Mouse (Mus musculus): ENCODE measurements at regions not wholly inside any gene's neighbourhood (a gene's known extent, or its start where the extent isn't known, plus 50 kb on each side); places are given as distances from the start of the nearest gene placed in this dataset.

DNA sequence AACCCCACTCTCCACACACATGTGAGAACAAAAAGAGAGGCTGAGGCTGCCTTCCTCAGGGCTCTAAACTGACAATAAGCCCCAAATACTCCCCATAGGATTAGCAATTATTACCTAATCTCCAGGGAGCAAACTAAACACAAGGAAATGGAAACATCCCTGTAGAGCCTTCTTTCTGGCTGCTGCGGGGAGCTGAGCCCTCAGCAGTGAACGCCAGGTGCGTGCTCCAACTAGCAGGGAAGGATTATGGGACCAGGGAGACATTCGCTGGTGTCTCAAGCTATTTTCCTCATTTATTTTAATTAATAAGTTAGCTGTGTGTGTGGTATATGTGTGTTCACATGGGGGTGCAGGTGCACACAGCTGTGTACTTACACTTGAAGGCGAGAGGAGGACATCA, 144.4 kb downstream of the Chst1 start:
- no peak for TF ChIP-seq CHD2 (IDR thresholded peaks at IDR 0.05; ENCODE audit: low read depth, low read length)
- no peak for TF ChIP-seq MAFK (IDR thresholded peaks at IDR 0.05; ENCODE audit: insufficient read depth, low read depth, low read length)
- TF ChIP-seq ZNF384 (IDR thresholded peaks at IDR 0.05; ENCODE audit: low read depth, low read length), result no peak
- no peak for TF ChIP-seq HCFC1 (IDR thresholded peaks at IDR 0.05; ENCODE audit: borderline replicate concordance, insufficient read depth, low read length)
- TF ChIP-seq ZC3H11A (IDR thresholded peaks at IDR 0.05; ENCODE audit: borderline replicate concordance, low read depth, low read length), result no peak
- no peaks in the 10 kb centered on the region for H3K9me3 ChIP-seq (ENCODE audit: control insufficient read depth, insufficient read depth, low read depth, low read length)
- no peak overlapping the region for H3K4me3 ChIP-seq (ENCODE audit: insufficient read depth in 1 of 2, low read depth in 1 of 2, low read length in 2 of 2, poor library complexity in 1 of 2, severe bottlenecking in 1 of 2)
- H3K9ac ChIP-seq (ENCODE audit: insufficient read depth, low read depth, low read length, poor library complexity, severe bottlenecking), result no peak overlapping the region
- no peak for DNase-seq (ENCODE audit: low read depth, low spot score)
- H3K36me3 ChIP-seq (ENCODE audit: control insufficient read depth, insufficient read depth, low read length, poor library complexity, severe bottlenecking), result no peaks in the 10 kb centered on the region
- peaks cover 3 to 11% of the 10 kb centered on the region in 2 experiments; a peak in 3 of 4 replicates for H3K4me1 ChIP-seq (ENCODE audit: control insufficient read depth in 2 of 2, insufficient read depth in 2 of 2, low read length in 2 of 2, poor library complexity in 1 of 2)
- in situ Hi-C loops (cut with MboI; ENCODE audit: low sequenced_read_pairs in 2 of 2, unreplicated experiment in 2 of 2), result no loop called here
- H3K27ac ChIP-seq (ENCODE audit: insufficient read depth, low read depth, low read length, poor library complexity, severe bottlenecking), result no peak overlapping the region

DNA sequence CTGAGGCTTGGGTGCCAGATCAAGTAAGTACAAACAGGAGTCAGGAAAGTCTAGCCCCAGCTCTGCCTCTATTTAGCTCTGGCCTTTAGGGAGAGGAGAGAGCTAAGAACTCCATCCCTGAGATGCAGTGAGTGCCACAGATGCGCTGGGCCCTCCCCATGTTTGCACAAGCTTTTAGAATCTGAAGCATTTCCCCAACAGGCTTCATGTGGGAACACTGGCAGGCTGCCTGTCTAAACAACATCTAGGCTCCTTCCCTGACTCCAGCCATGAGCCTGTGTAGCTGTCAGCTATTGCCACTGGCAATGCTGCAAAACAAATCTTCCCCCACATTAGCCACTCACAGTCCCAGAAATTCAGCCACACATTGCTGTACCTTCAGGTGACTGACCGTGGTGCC, 147.9 kb downstream of the Chst1 start:
- no peak for DNase-seq (ENCODE audit: low read depth, low spot score)
- H3K4me3 ChIP-seq (ENCODE audit: insufficient read depth in 1 of 2, low read depth in 1 of 2, low read length in 2 of 2, poor library complexity in 1 of 2, severe bottlenecking in 1 of 2), result no peak overlapping the region
- in situ Hi-C loops (cut with MboI; ENCODE audit: low sequenced_read_pairs in 2 of 2, unreplicated experiment in 2 of 2), result no loop called here

DNA sequence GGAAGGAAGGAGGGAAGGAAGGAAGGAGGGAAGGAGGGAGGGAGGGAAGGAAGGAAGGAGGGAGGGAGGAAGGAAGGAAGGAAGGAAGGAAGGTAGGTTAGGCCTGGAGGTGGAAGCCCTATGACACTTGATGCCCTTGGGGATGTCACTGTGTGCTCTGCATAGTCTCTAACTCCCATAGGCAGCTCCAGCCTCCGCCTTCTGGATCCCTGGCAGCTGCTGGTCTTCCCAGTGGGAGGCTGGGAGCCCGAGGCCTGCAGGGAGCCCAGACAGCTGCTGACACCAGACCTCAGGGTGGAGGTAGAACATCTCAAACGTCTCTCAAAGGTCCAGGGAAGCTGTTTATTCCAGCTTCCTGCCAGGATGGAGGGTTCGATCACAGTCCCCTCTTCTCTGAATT, 150.6 kb downstream of the Chst1 start:
- Histone ChIP-seq H3K4me1 (ENCODE audit: control insufficient read depth in 2 of 2, insufficient read depth in 2 of 2, low read length in 2 of 2, poor library complexity in 1 of 2) (no peaks in the 10 kb centered on the region), H3K4me3 (ENCODE audit: insufficient read depth in 1 of 2, low read depth in 1 of 2, low read length in 2 of 2, poor library complexity in 1 of 2, severe bottlenecking in 1 of 2) (no peak overlapping the region), H3K36me3 (ENCODE audit: control insufficient read depth, insufficient read depth, low read length, poor library complexity, severe bottlenecking) (no peaks in the 10 kb centered on the region), H3K9ac (ENCODE audit: insufficient read depth, low read depth, low read length, poor library complexity, severe bottlenecking) (no peak overlapping the region), H3K27ac (ENCODE audit: insufficient read depth, low read depth, low read length, poor library complexity, severe bottlenecking) (no peak overlapping the region), H3K9me3 (ENCODE audit: control insufficient read depth, insufficient read depth, low read depth, low read length) (no peaks in the 10 kb centered on the region)
- TF ChIP-seq HCFC1 (IDR thresholded peaks at IDR 0.05; ENCODE audit: borderline replicate concordance, insufficient read depth, low read length) (no peak), CHD2 (IDR thresholded peaks at IDR 0.05; ENCODE audit: low read depth, low read length) (no peak), MAFK (IDR thresholded peaks at IDR 0.05; ENCODE audit: insufficient read depth, low read depth, low read length) (no peak), ZNF384 (IDR thresholded peaks at IDR 0.05; ENCODE audit: low read depth, low read length) (no peak), ZC3H11A (IDR thresholded peaks at IDR 0.05; ENCODE audit: borderline replicate concordance, low read depth, low read length) (no peak)
- DNase-seq (ENCODE audit: low read depth, low spot score), result no peak
- in situ Hi-C loops (cut with MboI; ENCODE audit: low sequenced_read_pairs in 2 of 2, unreplicated experiment in 2 of 2), result no loop called here

More for the DNA sequence above, 147.9 kb downstream of the Chst1 start:
- Histone ChIP-seq H3K4me1 (ENCODE audit: control insufficient read depth in 2 of 2, insufficient read depth in 2 of 2, low read length in 2 of 2, poor library complexity in 1 of 2) (peaks cover 0 to 9% of the 10 kb centered on the region in 2 experiments; a peak in 3 of 4 replicates), H3K36me3 (ENCODE audit: control insufficient read depth, insufficient read depth, low read length, poor library complexity, severe bottlenecking) (no peaks in the 10 kb centered on the region), H3K9ac (ENCODE audit: insufficient read depth, low read depth, low read length, poor library complexity, severe bottlenecking) (no peak overlapping the region), H3K9me3 (ENCODE audit: control insufficient read depth, insufficient read depth, low read depth, low read length) (no peaks in the 10 kb centered on the region), H3K27ac (ENCODE audit: insufficient read depth, low read depth, low read length, poor library complexity, severe bottlenecking) (no peak overlapping the region)
- no peak for TF ChIP-seq HCFC1 (IDR thresholded peaks at IDR 0.05; ENCODE audit: borderline replicate concordance, insufficient read depth, low read length)
- no peak for TF ChIP-seq ZNF384 (IDR thresholded peaks at IDR 0.05; ENCODE audit: low read depth, low read length)

DNA sequence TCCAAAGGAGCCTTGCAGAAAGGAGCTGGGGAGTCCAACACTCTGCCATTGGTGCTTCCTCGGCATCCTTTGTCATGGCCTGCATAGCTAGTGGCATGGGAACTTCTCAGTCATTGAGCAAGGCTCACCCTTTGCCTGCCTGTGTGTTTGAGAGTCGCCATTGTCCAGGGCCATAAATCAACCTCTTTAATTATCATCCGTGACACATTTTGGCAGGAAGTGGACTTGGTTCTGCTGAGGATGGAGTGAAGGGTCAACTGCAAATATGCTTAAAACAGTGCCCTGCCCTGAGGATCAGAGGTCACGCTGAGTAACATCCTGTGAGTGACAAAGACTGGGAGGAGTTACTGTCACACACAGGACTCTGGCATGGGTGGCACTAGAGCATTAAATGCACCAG, 151.2 kb downstream of the Chst1 start:
- Histone ChIP-seq H3K27ac (ENCODE audit: insufficient read depth, low read depth, low read length, poor library complexity, severe bottlenecking) (no peak overlapping the region), H3K9me3 (ENCODE audit: control insufficient read depth, insufficient read depth, low read depth, low read length) (no peaks in the 10 kb centered on the region), H3K4me3 (ENCODE audit: insufficient read depth in 1 of 2, low read depth in 1 of 2, low read length in 2 of 2, poor library complexity in 1 of 2, severe bottlenecking in 1 of 2) (no peak overlapping the region), H3K9ac (ENCODE audit: insufficient read depth, low read depth, low read length, poor library complexity, severe bottlenecking) (no peak overlapping the region), H3K4me1 (ENCODE audit: control insufficient read depth in 2 of 2, insufficient read depth in 2 of 2, low read length in 2 of 2, poor library complexity in 1 of 2) (no peaks in the 10 kb centered on the region), H3K36me3 (ENCODE audit: control insufficient read depth, insufficient read depth, low read length, poor library complexity, severe bottlenecking) (no peaks in the 10 kb centered on the region)
- no peak for TF ChIP-seq HCFC1 (IDR thresholded peaks at IDR 0.05; ENCODE audit: borderline replicate concordance, insufficient read depth, low read length)
- in situ Hi-C loops (cut with MboI; ENCODE audit: low sequenced_read_pairs in 2 of 2, unreplicated experiment in 2 of 2), result no loop called here
- DNase-seq (ENCODE audit: low read depth, low spot score), result no peak

DNA sequence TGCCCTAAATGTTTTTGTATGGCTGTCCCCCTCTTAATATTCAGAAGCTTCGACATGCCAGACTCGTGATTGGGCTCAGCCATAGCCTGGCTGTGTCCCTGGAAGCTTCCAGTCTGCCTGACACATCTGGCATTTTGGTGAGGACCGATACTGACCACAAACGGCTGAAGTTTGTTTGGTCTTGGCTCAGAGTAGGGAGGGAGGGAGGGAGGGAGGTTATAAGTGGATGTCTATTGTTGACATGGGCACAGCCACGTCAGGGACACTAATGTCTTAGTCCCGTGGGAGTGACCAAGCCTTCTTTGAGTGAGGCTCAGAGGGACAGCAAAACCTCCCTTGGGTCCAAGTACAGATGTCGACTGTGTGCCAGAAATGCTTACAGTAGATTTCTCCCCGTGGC, 151.7 kb downstream of the Chst1 start:
- Histone ChIP-seq H3K4me1 (ENCODE audit: control insufficient read depth in 2 of 2, insufficient read depth in 2 of 2, low read length in 2 of 2, poor library complexity in 1 of 2) (no peaks in the 10 kb centered on the region), H3K4me3 (ENCODE audit: insufficient read depth in 1 of 2, low read depth in 1 of 2, low read length in 2 of 2, poor library complexity in 1 of 2, severe bottlenecking in 1 of 2) (no peak overlapping the region), H3K9me3 (ENCODE audit: control insufficient read depth, insufficient read depth, low read depth, low read length) (no peaks in the 10 kb centered on the region), H3K36me3 (ENCODE audit: control insufficient read depth, insufficient read depth, low read length, poor library complexity, severe bottlenecking) (no peaks in the 10 kb centered on the region), H3K27ac (ENCODE audit: insufficient read depth, low read depth, low read length, poor library complexity, severe bottlenecking) (no peak overlapping the region), H3K9ac (ENCODE audit: insufficient read depth, low read depth, low read length, poor library complexity, severe bottlenecking) (no peak overlapping the region)
- TF ChIP-seq CHD2 (IDR thresholded peaks at IDR 0.05; ENCODE audit: low read depth, low read length) (no peak), HCFC1 (IDR thresholded peaks at IDR 0.05; ENCODE audit: borderline replicate concordance, insufficient read depth, low read length) (no peak), ZC3H11A (IDR thresholded peaks at IDR 0.05; ENCODE audit: borderline replicate concordance, low read depth, low read length) (no peak), ZNF384 (IDR thresholded peaks at IDR 0.05; ENCODE audit: low read depth, low read length) (no peak), MAFK (IDR thresholded peaks at IDR 0.05; ENCODE audit: insufficient read depth, low read depth, low read length) (no peak)
- no peak for DNase-seq (ENCODE audit: low read depth, low spot score)
- in situ Hi-C loops (cut with MboI; ENCODE audit: low sequenced_read_pairs in 2 of 2, unreplicated experiment in 2 of 2), result no loop called here

Measured in ES-E14 (cell line).